Mouse (Mus musculus): ENCODE measurements around the gene Stra6.

- TF ChIP-seq POLR2A (IDR thresholded peaks at IDR 0.05; ENCODE audit: low read depth, low read length) (no peak), CTCF (IDR thresholded peaks at IDR 0.05; ENCODE audit: borderline replicate concordance, insufficient read depth, low read length) (no peak)
Measured at GRCm38 (mm10) chr9:58085074-58085473, 21.5 kb downstream of the Stra6 start.
